Mouse (Mus musculus) midbrain, embryonic 12.5 days (tissue): ENCODE measurements around the gene Steap4. TPM values are rescaled to one million over a fixed set of nuclear protein-coding genes. Genes with fewer than 3 reads are reported as not detected.
"Not testable (repeated sequence)": the region's sequence is repeated elsewhere in the genome, so short reads cannot be mapped to it uniquely, and the experiment has no call there.

Experiments used
- ATAC-seq: fragments of 200-750 bp; cut with Nextera tagmentation; 2 replicates; pipeline ENCODE4 v1.8.0; 2017; ENCODE audit warnings: low read depth, moderate TSS enrichment, moderate library complexity; ENCODE audit not compliant: low FRiP score
- H3K27ac ChIP-seq: fragments of 300-500 bp; sonication (generic); replicated peaks from 2 replicates; pipeline ENCODE4 v1.5.1; 2016; ENCODE audit warnings: mild to moderate bottlenecking
- H3K27me3 ChIP-seq: fragments of 300-500 bp; sonication (generic); 2 replicates; pipeline ENCODE4 v1.6.1; 2016; ENCODE audit warnings: mild to moderate bottlenecking
- H3K36me3 ChIP-seq: fragments of 300-500 bp; sonication (generic); 2 replicates; pipeline ENCODE4 v1.6.1; 2016
- H3K4me1 ChIP-seq: fragments of 300-500 bp; sonication (generic); 2 replicates; pipeline ENCODE4 v1.6.1; 2016
- H3K4me2 ChIP-seq: fragments of 300-500 bp; sonication (generic); replicated peaks from 2 replicates; pipeline ENCODE4 v1.6.1; 2016; ENCODE audit warnings: mild to moderate bottlenecking, moderate library complexity
- H3K4me3 ChIP-seq: fragments of 300-500 bp; sonication (generic); 2 replicates; pipeline ENCODE4 v1.5.1; 2016; ENCODE audit warnings: mild to moderate bottlenecking
- H3K9ac ChIP-seq: fragments of 300-500 bp; sonication (generic); replicated peaks from 2 replicates; pipeline ENCODE4 v1.6.1; 2016; ENCODE audit warnings: mild to moderate bottlenecking, moderate library complexity
- H3K9me3 ChIP-seq: fragments of 300-500 bp; sonication (generic); 2 replicates; pipeline ENCODE4 v1.6.1; 2016; ENCODE audit warnings: mild to moderate bottlenecking
- WGBS: fragments of 180-500 bp; shearing (Covaris S2); methylation state at CpG from one replicate; pipeline ENCODE4 v1.1.7; 2016; 5-methylcytosine and 5-hydroxymethylcytosine counted together
- polyA plus RNA-seq: library from polyadenylated mRNA; unstranded; fragments of >200 nt; fragmentation: Nextera tagmentation; extraction: Ambion mirVana; gene quantifications from 2 replicates; pipeline ENCODE4 v1.2.1, GENCODE M21; 2016

The Steap4 gene
- 0.19 TPM in 1 of 2 replicates, not detected in the other for polyA plus RNA-seq

- Histone ChIP-seq H3K27ac (no peak within 1 kb of the TSS), H3K4me1 (peaks cover 6% of the 10 kb centered on the region; the same call in 1 of the 2 replicates), H3K9ac (no peak within 1 kb of the TSS; the same call in 1 of the 2 replicates), H3K4me3 (peak within 1 kb of the TSS; percentile 24), H3K9me3 (no peaks in the 10 kb centered on the region), H3K27me3 (no peaks in the 10 kb centered on the region), H3K36me3 (no peaks in the 10 kb centered on the region), H3K4me2 (peak within 1 kb of the TSS; percentile 56)
- 6% methylated on average over 20 of the region's 20 CpGs for WGBS
- ATAC-seq: peak; percentile 49; the same call in 1 of the 2 replicates
Measured at GRCm38 (mm10) chr5:7960176-7960575, at the start of gene Steap4. Gene Steap4 (plus strand): TSS chr5:7960457.

GRCm38 (mm10) chr5:7911975-7912374 lies 48.3 kb upstream of the Steap4 start:
- 74% methylated on average over 3 of the region's 3 CpGs for WGBS
- Histone ChIP-seq H3K27me3 (no peaks in the 10 kb centered on the region), H3K4me2 (no peak overlapping the region), H3K4me1 (no peaks in the 10 kb centered on the region), H3K9ac (no peak overlapping the region), H3K27ac (no peak overlapping the region), H3K4me3 (no peak overlapping the region), H3K9me3 (no peaks in the 10 kb centered on the region), H3K36me3 (no peaks in the 10 kb centered on the region)
- ATAC-seq: no peak

GRCm38 (mm10) chr5:7917501-7918295 lies 42.6 kb upstream of the Steap4 start:
- WGBS: 90% methylated on average over 11 of the region's 11 CpGs
- Histone ChIP-seq H3K4me2 (no peak overlapping the region), H3K27ac (no peak overlapping the region), H3K4me3 (no peak overlapping the region), H3K9ac (no peak overlapping the region), H3K36me3 (no peaks in the 10 kb centered on the region), H3K9me3 (no peaks in the 10 kb centered on the region), H3K4me1 (no peaks in the 10 kb centered on the region), H3K27me3 (no peaks in the 10 kb centered on the region)
- ATAC-seq: no peak

GRCm38 (mm10) chr5:7918296-7918579 lies 42.0 kb upstream of the Steap4 start:
- Histone ChIP-seq H3K4me1 (no peaks in the 10 kb centered on the region), H3K36me3 (no peaks in the 10 kb centered on the region), H3K4me3 (no peak overlapping the region), H3K9ac (no peak overlapping the region), H3K9me3 (no peaks in the 10 kb centered on the region), H3K27me3 (no peaks in the 10 kb centered on the region), H3K4me2 (no peak overlapping the region), H3K27ac (no peak overlapping the region)
- 87% methylated on average over 5 of the region's 5 CpGs for WGBS
- no peak for ATAC-seq

GRCm38 (mm10) chr5:7919681-7920080 lies 40.6 kb upstream of the Steap4 start:
- Histone ChIP-seq H3K27me3 (no peaks in the 10 kb centered on the region), H3K4me2 (no peak overlapping the region), H3K4me3 (no peak overlapping the region), H3K4me1 (no peaks in the 10 kb centered on the region), H3K27ac (no peak overlapping the region), H3K9me3 (no peaks in the 10 kb centered on the region), H3K9ac (no peak overlapping the region), H3K36me3 (no peaks in the 10 kb centered on the region)
- ATAC-seq: no peak
- 87% methylated on average over 2 of the region's 2 CpGs for WGBS

GRCm38 (mm10) chr5:7922751-7923150 lies 37.5 kb upstream of the Steap4 start:
- H3K27me3 ChIP-seq: no peaks in the 10 kb centered on the region
- no peak overlapping the region for H3K4me3 ChIP-seq
- WGBS: 94% methylated on average over 1 of the region's 1 CpGs
- no peak for ATAC-seq
- H3K9me3 ChIP-seq: no peaks in the 10 kb centered on the region
- H3K4me2 ChIP-seq: no peak overlapping the region
- H3K27ac ChIP-seq: no peak overlapping the region
- H3K36me3 ChIP-seq: no peaks in the 10 kb centered on the region
- no peaks in the 10 kb centered on the region for H3K4me1 ChIP-seq
- no peak overlapping the region for H3K9ac ChIP-seq

- H3K36me3 ChIP-seq: no peaks in the 10 kb centered on the region
- H3K4me1 ChIP-seq: no peaks in the 10 kb centered on the region
- H3K9me3 ChIP-seq: no peaks in the 10 kb centered on the region
- no peak overlapping the region for H3K9ac ChIP-seq
- H3K4me2 ChIP-seq: no peak overlapping the region
- no peak overlapping the region for H3K4me3 ChIP-seq
- no peak for ATAC-seq
- no peaks in the 10 kb centered on the region for H3K27me3 ChIP-seq
- WGBS: 86% methylated on average over 3 of the region's 3 CpGs
- no peak overlapping the region for H3K27ac ChIP-seq
Measured at GRCm38 (mm10) chr5:7923666-7924065, 36.6 kb upstream of the Steap4 start.

- Histone ChIP-seq H3K27ac (no peak overlapping the region), H3K9me3 (no peaks in the 10 kb centered on the region), H3K36me3 (no peaks in the 10 kb centered on the region), H3K9ac (no peak overlapping the region), H3K4me2 (no peak overlapping the region), H3K27me3 (no peaks in the 10 kb centered on the region), H3K4me3 (no peak overlapping the region), H3K4me1 (no peaks in the 10 kb centered on the region; the same call in 1 of the 2 replicates)
- WGBS: 82% methylated on average over 5 of the region's 5 CpGs
- ATAC-seq: no peak
Measured at GRCm38 (mm10) chr5:7932234-7933221, 27.7 kb upstream of the Steap4 start.

- H3K4me2 ChIP-seq, H3K27me3 ChIP-seq, H3K4me1 ChIP-seq, H3K36me3 ChIP-seq, H3K9ac ChIP-seq, ATAC-seq, H3K4me3 ChIP-seq, H3K9me3 ChIP-seq, H3K27ac ChIP-seq: not testable (repeated sequence)
- 77% methylated on average over 11 of the region's 11 CpGs for WGBS
Measured at GRCm38 (mm10) chr5:7933495-7933894, 26.8 kb upstream of the Steap4 start.

- Histone ChIP-seq H3K4me3 (no peak overlapping the region), H3K4me1 (no peaks in the 10 kb centered on the region; the same call in 1 of the 2 replicates), H3K4me2 (no peak overlapping the region), H3K9ac (no peak overlapping the region), H3K27me3 (no peaks in the 10 kb centered on the region), H3K9me3 (no peaks in the 10 kb centered on the region), H3K36me3 (no peaks in the 10 kb centered on the region), H3K27ac (no peak overlapping the region)
- ATAC-seq: no peak
- 71% methylated on average over 2 of the region's 2 CpGs for WGBS
Measured at GRCm38 (mm10) chr5:7933933-7934675, 26.2 kb upstream of the Steap4 start.

- no peaks in the 10 kb centered on the region for H3K27me3 ChIP-seq
- no peak overlapping the region for H3K9ac ChIP-seq
- H3K27ac ChIP-seq: no peak overlapping the region
- H3K9me3 ChIP-seq: no peaks in the 10 kb centered on the region
- no peaks in the 10 kb centered on the region for H3K36me3 ChIP-seq
- WGBS: 94% methylated on average over 2 of the region's 2 CpGs
- no peaks in the 10 kb centered on the region for H3K4me1 ChIP-seq
- no peak overlapping the region for H3K4me2 ChIP-seq
- H3K4me3 ChIP-seq: no peak overlapping the region
- ATAC-seq: no peak
Measured at GRCm38 (mm10) chr5:7954838-7955237, 5.4 kb upstream of the Steap4 start.
